Mouse (Mus musculus): ENCODE results near the gene Fbxo47.

- TF ChIP-seq CTCF (IDR thresholded peaks at IDR 0.05; ENCODE audit: low read depth) (no peak), EP300 (optimal IDR thresholded peaks at IDR 0.05) (no peak)
These were observed 18.5 kb downstream of the Fbxo47 start for GRCm38 (mm10) chr11:97865421-97865820.
